Mouse (Mus musculus): ENCODE measurements at regions not wholly inside any gene's neighbourhood (a gene's known extent, or its start where the extent isn't known, plus 50 kb on each side); places are given as distances from the start of the nearest gene placed in this dataset.

DNA sequence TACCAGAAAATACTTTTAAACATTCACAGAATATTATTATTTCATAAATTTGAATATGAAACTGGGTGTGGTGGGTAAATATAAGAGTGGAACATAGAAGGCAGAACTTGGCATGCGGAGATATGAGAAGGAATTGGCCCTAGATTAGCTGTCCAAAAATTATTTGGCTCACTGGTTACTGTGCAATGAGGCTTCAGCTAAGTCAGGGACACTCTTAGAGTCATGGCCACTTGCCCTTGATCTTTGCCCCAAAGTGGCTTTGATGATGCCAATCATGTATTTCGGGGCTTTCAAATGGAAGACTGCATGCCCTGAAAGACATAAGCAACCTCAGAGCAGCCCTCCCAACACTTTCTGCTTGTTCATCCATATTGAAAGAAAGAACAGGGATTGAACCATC, 76.9 kb downstream of the Pxdc1 start:
- H3K27me3 ChIP-seq (ENCODE audit: control insufficient read depth in 1 of 2, insufficient read depth in 2 of 2, low read length in 2 of 2) = no peaks in the 10 kb centered on the region; a peak in 3 of 4 replicates

DNA sequence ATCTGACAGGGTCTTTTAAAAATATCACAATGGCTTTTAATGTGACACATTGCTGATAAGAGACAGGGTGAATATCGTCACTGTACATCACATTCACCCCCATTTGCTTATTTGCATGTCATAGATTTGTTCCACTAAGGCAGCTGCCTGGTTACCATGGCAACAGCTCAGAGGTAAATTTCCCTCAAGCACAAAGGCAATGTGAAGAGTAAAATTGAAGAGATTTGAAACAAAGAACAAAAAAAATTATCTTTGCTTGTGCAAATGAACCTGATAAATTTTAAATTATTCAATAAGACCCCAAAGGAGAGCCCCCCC, 77.3 kb downstream of the Pxdc1 start:
- Histone ChIP-seq H3K9me3 (replicated peaks; ENCODE audit: insufficient read depth, low read length) (no peaks in the 10 kb centered on the region), H3K36me3 (ENCODE audit: control insufficient read depth in 1 of 2, insufficient read depth in 2 of 2, low read length in 2 of 2) (no peaks in the 10 kb centered on the region), H3K27me3 (ENCODE audit: control insufficient read depth in 1 of 2, insufficient read depth in 2 of 2, low read length in 2 of 2) (no peaks in the 10 kb centered on the region; a peak in 3 of 4 replicates), H3K9ac (ENCODE audit: control insufficient read depth, low read depth, low read length, poor library complexity, severe bottlenecking) (no peak overlapping the region), H3K79me2 (ENCODE audit: control insufficient read depth, insufficient read depth, low read length, poor library complexity) (no peaks in the 10 kb centered on the region), H3K4me3 (ENCODE audit: control insufficient read depth in 1 of 2, insufficient read depth in 1 of 2, low read depth in 2 of 2, low read length in 2 of 2) (no peak overlapping the region), H3K4me1 (ENCODE audit: control insufficient read depth in 1 of 2, insufficient read depth in 2 of 2, low read length in 2 of 2) (no peaks in the 10 kb centered on the region), H3K27ac (ENCODE audit: control insufficient read depth, low read depth, low read length) (no peak overlapping the region)
- no peak for DNase-seq (ENCODE audit: low read depth, low spot score)
- TF ChIP-seq USF2 (IDR thresholded peaks at IDR 0.05; ENCODE audit: borderline replicate concordance in 1 of 2, insufficient read depth in 1 of 2, low read depth in 1 of 2, low read length in 2 of 2) (no peak), POLR2AphosphoS2 (IDR thresholded peaks at IDR 0.05; ENCODE audit: low read length) (no peak), MAZ (IDR thresholded peaks at IDR 0.05; ENCODE audit: low read depth, low read length) (no peak), RAD21 (IDR thresholded peaks at IDR 0.05; ENCODE audit: low read depth, low read length) (no peak), E2F4 (IDR thresholded peaks at IDR 0.05; ENCODE audit: borderline replicate concordance, low read depth, low read length) (no peak), ZKSCAN1 (IDR thresholded peaks at IDR 0.05; ENCODE audit: low read depth, low read length) (no peak), GABPA (IDR thresholded peaks at IDR 0.05; ENCODE audit: low read depth, low read length) (no peak), CTCF (IDR thresholded peaks at IDR 0.05 in 2 of 3, conservative IDR thresholded peaks at IDR 0.05 in 1 of 3; ENCODE audit: control insufficient read depth in 1 of 3, insufficient read depth in 1 of 3, low read depth in 2 of 3, low read length in 3 of 3, poor library complexity in 1 of 3, severe bottlenecking in 1 of 3) (no peak), HCFC1 (IDR thresholded peaks at IDR 0.05; ENCODE audit: low read depth, low read length) (no peak), ZMIZ1 (IDR thresholded peaks at IDR 0.05; ENCODE audit: low read depth, low read length) (no peak), MYC (IDR thresholded peaks at IDR 0.05; ENCODE audit: low read depth, low read length) (no peak), UBTF (IDR thresholded peaks at IDR 0.05; ENCODE audit: borderline replicate concordance, insufficient read depth, low read depth, low read length) (no peak), EP300 (IDR thresholded peaks at IDR 0.05; ENCODE audit: low read depth in 1 of 2, low read length in 2 of 2) (no peak), JUND (IDR thresholded peaks at IDR 0.05; ENCODE audit: low read depth, low read length) (no peak), TCF12 (IDR thresholded peaks at IDR 0.05; ENCODE audit: low read depth, low read length) (no peak), NELFE (IDR thresholded peaks at IDR 0.05; ENCODE audit: low read depth, low read length) (no peak)

More for the DNA sequence above, 76.9 kb downstream of the Pxdc1 start:
- H3K4me3 ChIP-seq (ENCODE audit: control insufficient read depth in 1 of 2, insufficient read depth in 1 of 2, low read depth in 2 of 2, low read length in 2 of 2) = no peak overlapping the region
- H3K27ac ChIP-seq (ENCODE audit: control insufficient read depth, low read depth, low read length) = no peak overlapping the region
- H3K36me3 ChIP-seq (ENCODE audit: control insufficient read depth in 1 of 2, insufficient read depth in 2 of 2, low read length in 2 of 2) = no peaks in the 10 kb centered on the region
- no peaks in the 10 kb centered on the region for H3K9me3 ChIP-seq (replicated peaks; ENCODE audit: insufficient read depth, low read length)
- no peak for TF ChIP-seq GABPA (IDR thresholded peaks at IDR 0.05; ENCODE audit: low read depth, low read length)
- TF ChIP-seq MAFK (IDR thresholded peaks at IDR 0.05; ENCODE audit: borderline replicate concordance, low read depth, low read length) = no peak
- no peak for TF ChIP-seq KAT2A (conservative IDR thresholded peaks at IDR 0.05; ENCODE audit: low read depth, low read length)
- TF ChIP-seq NRF1 (IDR thresholded peaks at IDR 0.05; ENCODE audit: insufficient read depth, low read depth, low read length, poor library complexity, severe bottlenecking) = no peak
- no peak for TF ChIP-seq E2F4 (IDR thresholded peaks at IDR 0.05; ENCODE audit: borderline replicate concordance, low read depth, low read length)
- no peak for TF ChIP-seq POLR2A (IDR thresholded peaks at IDR 0.05; ENCODE audit: control insufficient read depth in 1 of 2, insufficient read depth in 1 of 2, low read depth in 1 of 2, low read length in 2 of 2, poor library complexity in 1 of 2)
- TF ChIP-seq RAD21 (IDR thresholded peaks at IDR 0.05; ENCODE audit: low read depth, low read length) = no peak
- TF ChIP-seq GATA1 (IDR thresholded peaks at IDR 0.05; ENCODE audit: low read depth, low read length) = no peak
- TF ChIP-seq USF2 (IDR thresholded peaks at IDR 0.05; ENCODE audit: borderline replicate concordance in 1 of 2, insufficient read depth in 1 of 2, low read depth in 1 of 2, low read length in 2 of 2) = no peak
- TF ChIP-seq SMC3 (IDR thresholded peaks at IDR 0.05; ENCODE audit: low read depth, low read length) = no peak
- no peak for TF ChIP-seq CHD2 (IDR thresholded peaks at IDR 0.05; ENCODE audit: low read length)
- TF ChIP-seq USF1 (IDR thresholded peaks at IDR 0.05; ENCODE audit: low read depth, low read length) = no peak
- no peak for TF ChIP-seq UBTF (IDR thresholded peaks at IDR 0.05; ENCODE audit: borderline replicate concordance, insufficient read depth, low read depth, low read length)
- TF ChIP-seq MAX (IDR thresholded peaks at IDR 0.05; ENCODE audit: low read length) = no peak
- no peaks in the 10 kb centered on the region for H3K79me2 ChIP-seq (ENCODE audit: control insufficient read depth, insufficient read depth, low read length, poor library complexity)
- H3K9ac ChIP-seq (ENCODE audit: control insufficient read depth, low read depth, low read length, poor library complexity, severe bottlenecking) = no peak overlapping the region
- no peaks in the 10 kb centered on the region for H3K4me1 ChIP-seq (ENCODE audit: control insufficient read depth in 1 of 2, insufficient read depth in 2 of 2, low read length in 2 of 2)
- no peak for DNase-seq (ENCODE audit: low read depth, low spot score)
